Mouse (Mus musculus): ENCODE results near the gene Dnal1. TPM values are rescaled to one million over a fixed set of nuclear protein-coding genes. Genes with fewer than 3 reads are reported as not detected.
A peak's percentile ranks its signal among the peaks of the same experiment; 100 is the strongest.

Dnal1 gene
- total and polyA plus RNA-seq, 3 experiments: 1.3 to 1.7 TPM; not detected in 1

- Histone ChIP-seq H3K9me3 (replicated peaks; ENCODE audit: insufficient read depth, low read length) (no peaks in the 10 kb centered on the region), H3K79me2 (ENCODE audit: control insufficient read depth, insufficient read depth, low read length, poor library complexity) (no peaks in the 10 kb centered on the region), H3K4me3 (ENCODE audit: control insufficient read depth in 1 of 2, insufficient read depth in 1 of 2, low read depth in 2 of 2, low read length in 2 of 2) (no peak overlapping the region), H3K27me3 (ENCODE audit: control insufficient read depth in 1 of 2, insufficient read depth in 2 of 2, low read length in 2 of 2) (no peaks in the 10 kb centered on the region), H3K4me1 (ENCODE audit: control insufficient read depth in 1 of 2, insufficient read depth in 2 of 2, low read length in 2 of 2) (0 out of 4 replicates have a peak, but pooled peaks cover 0 to 7% of the 10 kb centered on the region in 2 experiments), H3K36me3 (ENCODE audit: control insufficient read depth in 1 of 2, insufficient read depth in 2 of 2, low read length in 2 of 2) (no peaks in the 10 kb centered on the region), H3K9ac (ENCODE audit: control insufficient read depth, low read depth, low read length, poor library complexity, severe bottlenecking) (no peak overlapping the region), H3K27ac (ENCODE audit: control insufficient read depth, low read depth, low read length) (no peak overlapping the region)
- TF ChIP-seq BHLHE40 (IDR thresholded peaks at IDR 0.05; ENCODE audit: borderline replicate concordance, low read depth, low read length) (no peak), RAD21 (IDR thresholded peaks at IDR 0.05; ENCODE audit: low read depth, low read length) (no peak)
- DNase-seq (ENCODE audit: low read depth, low spot score): no peak
Measured at GRCm38 (mm10) chr12:84128576-84128975, 14.4 kb downstream of the Dnal1 start.

GRCm38 (mm10) chr12:84129931-84130330, 15.8 kb downstream of the Dnal1 start:
- H3K4me3 ChIP-seq (ENCODE audit: control insufficient read depth in 1 of 2, insufficient read depth in 1 of 2, low read depth in 2 of 2, low read length in 2 of 2): no peak overlapping the region
- TF ChIP-seq CHD1 (IDR thresholded peaks at IDR 0.05; ENCODE audit: low read depth, low read length) (no peak), ELF1 (IDR thresholded peaks at IDR 0.05; ENCODE audit: low read depth, low read length) (0 out of 2 replicates have a peak, but pooled peaks have one; percentile 18)
- no peaks in the 10 kb centered on the region for H3K9me3 ChIP-seq (replicated peaks; ENCODE audit: insufficient read depth, low read length)
- H3K27ac ChIP-seq (ENCODE audit: control insufficient read depth, low read depth, low read length): no peak overlapping the region
- no peaks in the 10 kb centered on the region for H3K36me3 ChIP-seq (ENCODE audit: control insufficient read depth in 1 of 2, insufficient read depth in 2 of 2, low read length in 2 of 2)
- H3K27me3 ChIP-seq (ENCODE audit: control insufficient read depth in 1 of 2, insufficient read depth in 2 of 2, low read length in 2 of 2): no peaks in the 10 kb centered on the region
- no peaks in the 10 kb centered on the region for H3K79me2 ChIP-seq (ENCODE audit: control insufficient read depth, insufficient read depth, low read length, poor library complexity)
- DNase-seq (ENCODE audit: low read depth, low spot score): peak; percentile 64
- 0 out of 4 replicates have a peak, but pooled peaks cover 0 to 7% of the 10 kb centered on the region in 2 experiments for H3K4me1 ChIP-seq (ENCODE audit: control insufficient read depth in 1 of 2, insufficient read depth in 2 of 2, low read length in 2 of 2)
- no peak overlapping the region for H3K9ac ChIP-seq (ENCODE audit: control insufficient read depth, low read depth, low read length, poor library complexity, severe bottlenecking)

- Histone ChIP-seq H3K9me3 (replicated peaks; ENCODE audit: insufficient read depth, low read length) (no peaks in the 10 kb centered on the region), H3K79me2 (ENCODE audit: control insufficient read depth, insufficient read depth, low read length, poor library complexity) (no peaks in the 10 kb centered on the region), H3K4me1 (ENCODE audit: control insufficient read depth in 1 of 2, insufficient read depth in 2 of 2, low read length in 2 of 2) (0 out of 4 replicates have a peak, but pooled peaks cover 0 to 7% of the 10 kb centered on the region in 2 experiments), H3K27me3 (ENCODE audit: control insufficient read depth in 1 of 2, insufficient read depth in 2 of 2, low read length in 2 of 2) (no peaks in the 10 kb centered on the region), H3K36me3 (ENCODE audit: control insufficient read depth in 1 of 2, insufficient read depth in 2 of 2, low read length in 2 of 2) (no peaks in the 10 kb centered on the region), H3K4me3 (ENCODE audit: control insufficient read depth in 1 of 2, insufficient read depth in 1 of 2, low read depth in 2 of 2, low read length in 2 of 2) (no peak overlapping the region), H3K9ac (ENCODE audit: control insufficient read depth, low read depth, low read length, poor library complexity, severe bottlenecking) (no peak overlapping the region), H3K27ac (ENCODE audit: control insufficient read depth, low read depth, low read length) (no peak overlapping the region)
- TF ChIP-seq GABPA (IDR thresholded peaks at IDR 0.05; ENCODE audit: low read depth, low read length): no peak
- peak; percentile 68 to 87 (median 78) for TF ChIP-seq CTCF (IDR thresholded peaks at IDR 0.05 in 2 of 3, conservative IDR thresholded peaks at IDR 0.05 in 1 of 3; ENCODE audit: control insufficient read depth in 1 of 3, insufficient read depth in 1 of 3, low read depth in 2 of 3, low read length in 3 of 3, poor library complexity in 1 of 3, severe bottlenecking in 1 of 3)
- peak; percentile 68 for TF ChIP-seq RAD21 (IDR thresholded peaks at IDR 0.05; ENCODE audit: low read depth, low read length)
- 0 out of 2 replicates have a peak, but pooled peaks have one; percentile 17 for TF ChIP-seq TBP (IDR thresholded peaks at IDR 0.05; ENCODE audit: low read depth, low read length)
- peak; percentile 56 for TF ChIP-seq ZC3H11A (IDR thresholded peaks at IDR 0.05; ENCODE audit: low read depth, low read length)
- TF ChIP-seq SMC3 (IDR thresholded peaks at IDR 0.05; ENCODE audit: low read depth, low read length): peak; percentile 82
- TF ChIP-seq E2F4 (IDR thresholded peaks at IDR 0.05; ENCODE audit: borderline replicate concordance, low read depth, low read length): no peak
- peak; percentile 68 for DNase-seq (ENCODE audit: low read depth, low spot score)
Measured at GRCm38 (mm10) chr12:84132265-84132664, 18.1 kb downstream of the Dnal1 start.
